ENCODE assay signal across 20 mouse cellular contexts in genomic region chr4:87965836-87966235, GRCm38 (mm10).
"Had no signal": no experiment of that assay in that cellular context is flagged by ENCODE, and none has a peak within 500 bp of the region (broad histone marks: within the 10 kb centered on the region; RNA-seq: fewer than 3 reads in every experiment).

No protein-coding gene starts in this region.

- DNase-seq: kidney, adult 11 months; kidney, postnatal 10 days; left cerebral cortex, postnatal 4 days; liver, postnatal 0 days; lung, embryonic 14.5 days; right cerebral cortex, adult 18-20 months; right cerebral cortex, postnatal 14 days; right cerebral cortex, postnatal 4 days; thymus, adult 18-20 months; thymus, postnatal 36 days had no signal

- H3K4me3 ChIP-seq: limb, embryonic 12.5 days; limb, embryonic 15.5 days; midbrain, embryonic 12.5 days; midbrain, embryonic 15.5 days; neural tube, embryonic 12.5 days; neural tube, embryonic 15.5 days had no signal

- H3K27me3 ChIP-seq: limb, embryonic 12.5 days; limb, embryonic 15.5 days; midbrain, embryonic 12.5 days; midbrain, embryonic 15.5 days; neural tube, embryonic 12.5 days; neural tube, embryonic 15.5 days had no signal

- ATAC-seq: liver, postnatal 0 days; lung, postnatal 0 days; midbrain, embryonic 15.5 days had no signal

- H3K9ac ChIP-seq: limb, embryonic 12.5 days; limb, embryonic 15.5 days; liver, embryonic 14.5 days; liver, postnatal 0 days; lung, embryonic 14.5 days; midbrain, embryonic 12.5 days; midbrain, embryonic 15.5 days; neural tube, embryonic 12.5 days; neural tube, embryonic 15.5 days had no signal

- H3K27ac ChIP-seq: limb, embryonic 12.5 days; limb, embryonic 15.5 days; liver, embryonic 14.5 days; macrophage; midbrain, embryonic 12.5 days; midbrain, embryonic 15.5 days; neural tube, embryonic 12.5 days; neural tube, embryonic 15.5 days had no signal

- H3K9me3 ChIP-seq: limb, embryonic 12.5 days; limb, embryonic 15.5 days; midbrain, embryonic 12.5 days; midbrain, embryonic 15.5 days; neural tube, embryonic 12.5 days; neural tube, embryonic 15.5 days had no signal

- H3K4me2 ChIP-seq: limb, embryonic 12.5 days; limb, embryonic 15.5 days; liver, embryonic 11.5 days; lung, embryonic 14.5 days; midbrain, embryonic 12.5 days; midbrain, embryonic 15.5 days; neural tube, embryonic 12.5 days; neural tube, embryonic 15.5 days had no signal

- H3K36me3 ChIP-seq: limb, embryonic 12.5 days; limb, embryonic 15.5 days; midbrain, embryonic 12.5 days; midbrain, embryonic 15.5 days; neural tube, embryonic 12.5 days; neural tube, embryonic 15.5 days had no signal
